Mouse (Mus musculus): ENCODE data around the gene N4bp2.

DNA sequence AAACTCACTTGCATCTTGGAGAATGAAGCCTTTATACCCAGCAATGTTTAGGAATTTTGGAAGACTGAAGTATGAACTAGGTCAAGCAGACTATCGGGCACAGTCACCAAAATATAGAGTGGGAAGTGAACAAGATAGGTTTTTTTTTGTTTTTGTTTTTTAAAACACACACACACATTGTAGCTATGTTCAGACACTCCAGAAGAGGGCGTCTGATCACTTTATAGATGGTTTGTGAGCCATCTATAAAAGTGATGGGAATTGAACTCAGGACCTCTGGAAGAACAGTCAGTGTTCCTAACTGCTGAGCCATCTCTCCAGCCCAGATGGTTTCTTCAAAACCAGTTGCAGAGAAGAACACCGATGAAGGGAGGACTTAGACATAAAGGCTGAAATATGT is 69.8 kb downstream of the N4bp2 start:
- no peak for TF ChIP-seq CTCF (IDR thresholded peaks at IDR 0.05; ENCODE audit: control insufficient read depth, insufficient read depth, low read length)
- no peak for TF ChIP-seq POLR2A (IDR thresholded peaks at IDR 0.05; ENCODE audit: borderline replicate concordance, control insufficient read depth, low read depth, low read length)

All from bone marrow, adult 2 months (tissue).